Mouse (Mus musculus): ENCODE data around the gene Phlda3.

Gene Phlda3

DNA sequence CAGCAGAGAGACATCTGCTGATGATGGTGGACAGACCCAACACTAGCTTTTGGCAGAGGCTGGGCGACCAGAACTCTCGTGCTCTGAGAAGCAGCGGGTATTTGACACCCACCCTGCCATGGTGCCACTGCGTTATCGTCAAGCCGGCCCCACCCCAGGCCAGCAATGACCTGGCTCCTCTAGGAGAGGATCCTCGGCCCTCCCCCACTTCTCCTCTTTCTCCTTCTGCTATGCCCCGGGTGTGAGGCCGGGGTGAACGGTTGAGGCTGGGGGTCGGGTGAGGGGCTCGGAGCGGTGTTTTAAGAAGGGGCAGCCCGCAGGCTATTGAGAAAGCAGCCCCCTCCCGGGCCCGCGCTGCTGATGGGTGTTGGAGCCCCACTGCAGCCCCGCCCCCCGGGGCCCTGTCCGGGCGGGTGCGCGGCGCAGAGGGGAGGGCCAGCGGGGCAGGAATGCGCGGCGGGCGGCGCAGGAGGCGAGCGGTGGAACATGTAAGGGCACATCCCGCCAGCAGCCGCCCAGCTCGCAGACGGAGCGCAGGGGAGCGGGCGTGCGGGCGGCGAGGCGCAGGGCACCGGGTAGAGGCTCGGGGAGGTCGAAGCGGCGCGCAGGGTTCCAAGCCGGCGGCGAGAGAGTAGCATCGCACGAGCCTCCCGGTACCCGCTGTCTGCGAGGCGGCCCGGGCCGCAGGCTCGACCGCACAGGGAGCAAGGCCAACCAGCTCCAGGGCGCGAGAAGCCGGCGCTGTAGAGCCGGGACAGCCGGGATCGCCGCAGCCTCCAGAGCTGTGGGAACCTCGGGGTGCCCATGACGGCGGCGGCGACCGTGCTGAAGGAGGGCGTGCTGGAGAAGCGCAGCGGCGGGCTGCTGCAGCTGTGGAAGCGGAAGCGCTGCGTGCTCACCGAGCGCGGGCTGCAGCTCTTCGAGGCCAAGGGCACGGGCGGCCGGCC, at the start of gene Phlda3:
Phlda3 (plus strand) TSS at position 475 of the 947 bp plus-strand sequence.
- DNase-seq (ENCODE audit: low read depth) = peak; percentile 57

DNA sequence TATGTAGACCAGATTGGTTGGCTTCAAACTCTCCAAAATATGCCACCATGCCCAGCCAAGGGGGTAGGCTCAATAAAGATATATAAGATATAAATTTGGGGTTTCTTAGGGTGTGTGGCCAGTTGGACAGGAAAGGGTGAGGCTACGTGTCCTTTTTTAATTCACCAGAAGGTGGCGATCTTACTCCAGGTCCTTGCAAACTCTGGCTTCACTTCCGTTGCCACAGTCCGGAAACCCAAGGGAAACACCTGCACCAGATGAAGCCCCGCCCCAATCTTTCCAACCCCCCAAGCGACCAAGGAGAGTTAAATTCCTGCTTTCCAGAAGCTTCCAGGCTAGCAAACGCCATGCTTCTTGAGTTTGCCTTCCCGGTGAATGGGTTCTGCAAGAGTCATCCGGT, 46.4 kb upstream of the Phlda3 start:
- peak; percentile 94 for DNase-seq (ENCODE audit: low read depth)

DNA sequence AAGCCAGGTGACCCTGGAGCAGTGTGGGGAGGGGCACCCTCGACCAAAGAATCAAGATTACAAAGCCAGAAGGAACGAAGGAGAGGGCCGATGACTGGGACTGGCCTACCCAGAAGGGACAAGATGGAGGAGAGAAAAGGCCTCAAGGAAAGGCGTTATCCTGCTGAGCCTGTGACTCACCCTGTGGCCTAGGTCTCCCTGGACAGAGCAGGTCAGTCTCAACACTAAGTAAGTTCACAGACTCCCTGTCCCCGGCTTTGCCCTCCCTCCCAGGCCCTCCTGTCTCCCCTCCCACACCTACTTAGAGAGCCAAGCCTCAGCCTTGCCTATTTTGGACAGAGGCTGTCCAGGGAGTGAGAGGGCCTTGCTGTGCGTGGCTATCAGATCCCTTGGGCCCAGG, 45.9 kb upstream of the Phlda3 start, which contains the start of gene Csrp1:
Csrp1 (plus strand) TSS at position 79 of the 400 bp plus-strand sequence.
- peak; percentile 81 for DNase-seq (ENCODE audit: low read depth)

DNA sequence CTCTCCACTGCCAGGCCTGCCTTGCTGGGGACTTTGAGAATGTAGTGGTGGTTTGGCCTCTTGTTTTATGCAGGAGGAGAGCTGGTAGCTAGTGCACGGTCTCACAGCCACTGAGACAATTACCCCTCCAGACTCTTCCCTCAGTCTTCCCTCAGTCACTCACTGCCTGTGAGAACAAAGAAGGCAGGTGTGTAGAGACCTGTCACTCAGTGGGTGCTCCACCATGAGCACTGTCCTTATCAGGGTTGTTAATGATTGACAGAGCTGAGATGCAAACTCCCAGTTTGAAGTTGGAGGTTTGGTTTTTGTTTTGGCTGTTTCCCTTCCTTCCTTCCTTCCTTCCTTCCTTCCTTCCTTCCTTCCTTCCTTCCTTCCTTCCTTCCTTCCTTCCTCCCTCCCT, 42.9 kb upstream of the Phlda3 start:
- no peak for DNase-seq (ENCODE audit: low read depth)

DNA sequence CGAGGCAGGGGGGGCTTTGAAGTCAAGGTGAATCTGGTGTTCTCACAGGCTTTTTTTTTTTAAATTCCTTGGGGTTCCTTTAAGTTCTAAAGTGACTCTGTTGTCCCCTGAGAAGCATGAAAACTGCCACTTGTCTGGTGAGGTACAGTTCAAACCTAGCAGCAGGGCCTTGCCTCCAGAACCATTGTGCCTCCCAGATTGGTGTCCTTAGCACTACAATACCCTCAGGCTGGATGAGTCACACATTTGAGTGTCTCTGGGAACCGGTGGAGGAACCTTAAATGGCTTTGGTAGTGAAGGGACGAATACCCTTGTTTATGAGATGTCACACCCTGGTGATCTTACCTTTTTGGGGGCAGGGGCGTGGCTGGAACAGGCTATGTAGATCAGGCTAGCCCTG, 41.8 kb upstream of the Phlda3 start:
- peak; percentile 58 for DNase-seq (ENCODE audit: low read depth)

DNA sequence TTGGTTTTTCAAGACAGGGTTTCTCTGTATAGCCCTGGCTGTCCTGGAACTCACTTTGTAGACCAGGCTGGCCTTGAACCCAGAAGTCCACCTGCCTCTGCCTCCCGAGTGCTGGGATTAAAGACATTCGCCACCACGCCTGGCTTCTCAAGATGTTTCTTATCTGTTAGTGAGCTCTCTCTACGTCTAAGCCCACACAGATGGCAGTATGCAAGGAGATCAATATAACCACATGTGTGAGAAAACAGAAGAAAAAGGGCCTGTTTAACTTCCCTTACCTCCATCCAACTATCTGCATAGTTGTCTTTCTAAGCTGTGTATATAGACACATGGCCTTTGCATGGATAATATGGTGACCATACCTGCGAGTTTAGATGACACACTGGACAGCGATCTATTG, 40.6 kb upstream of the Phlda3 start:
- DNase-seq (ENCODE audit: low read depth) = no peak

DNA sequence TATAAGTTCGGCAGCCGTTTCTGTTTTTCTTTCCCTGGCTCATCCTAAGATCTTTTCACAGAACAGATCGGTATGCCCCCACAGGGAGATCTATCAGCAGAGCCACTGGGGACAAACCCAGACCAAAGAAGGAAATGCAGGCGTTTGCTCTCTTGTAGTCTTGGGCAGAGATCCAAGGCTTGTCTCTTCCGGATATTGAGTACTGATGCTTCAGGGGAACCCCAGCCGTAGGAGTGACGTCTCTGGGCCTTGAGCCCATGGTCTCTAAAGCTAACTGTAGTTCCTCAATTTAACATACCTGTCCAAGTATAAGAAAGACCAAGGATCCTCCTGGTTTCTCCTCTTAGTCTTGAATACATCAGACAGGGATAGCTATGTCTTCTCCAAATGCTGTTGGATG, 40.0 kb upstream of the Phlda3 start:
- DNase-seq (ENCODE audit: low read depth) = peak; percentile 82

DNA sequence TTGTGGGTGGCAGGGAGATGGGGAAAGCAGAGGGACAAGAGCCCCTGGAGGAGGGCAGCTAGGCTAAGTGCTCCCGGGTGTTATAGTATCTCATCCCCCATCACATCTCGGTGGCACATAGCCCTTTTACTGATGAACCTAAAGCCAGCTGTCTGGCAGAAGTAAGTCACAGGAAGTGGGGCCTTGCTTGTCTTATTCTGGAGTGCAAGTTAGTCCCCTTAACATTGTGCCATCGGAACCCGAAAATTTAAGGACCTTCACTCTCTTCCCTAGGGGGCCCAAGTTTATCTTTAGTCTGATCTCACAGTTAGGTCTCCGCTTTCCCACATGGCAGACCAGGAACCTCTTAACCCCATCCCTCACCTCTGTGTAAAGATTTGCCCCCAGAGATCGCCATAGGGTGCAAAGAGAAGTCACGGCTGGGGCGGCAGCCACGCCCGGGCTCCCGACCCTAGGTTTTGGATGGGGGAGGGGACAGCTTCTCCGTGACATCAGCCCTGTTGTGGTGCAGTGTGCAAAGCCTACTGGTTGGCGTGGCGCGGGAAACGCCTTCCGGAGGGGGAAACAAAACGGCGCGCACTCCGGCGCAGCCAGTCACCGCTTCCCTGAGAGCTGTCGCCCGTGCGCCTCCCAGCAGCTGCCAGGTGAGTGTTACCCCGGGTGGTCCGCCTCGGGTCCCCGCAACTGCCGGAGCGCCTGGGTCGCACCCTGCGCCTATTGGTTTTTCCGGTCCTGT, 37.1 kb upstream of the Phlda3 start:
- DNase-seq (ENCODE audit: low read depth) = peak; percentile 91

DNA sequence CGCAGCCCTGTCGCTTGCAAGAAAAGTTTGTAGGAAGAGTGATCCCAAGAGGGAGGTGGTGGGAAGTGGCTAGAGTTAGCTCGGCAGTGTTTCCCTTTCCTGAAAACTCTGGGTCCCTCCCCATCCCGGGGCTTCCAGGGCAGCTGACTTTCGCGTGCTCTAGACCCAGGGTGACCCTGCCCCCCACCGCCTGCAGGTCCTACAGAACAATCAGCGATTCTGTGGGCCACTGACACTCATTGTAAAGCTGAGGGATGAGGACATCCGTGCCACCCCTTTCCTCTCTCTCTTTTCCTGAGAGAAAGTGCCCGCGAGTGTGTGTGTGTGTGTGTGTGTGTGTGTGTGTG, 36.6 kb upstream of the Phlda3 start:
- DNase-seq (ENCODE audit: low read depth) = no peak

DNA sequence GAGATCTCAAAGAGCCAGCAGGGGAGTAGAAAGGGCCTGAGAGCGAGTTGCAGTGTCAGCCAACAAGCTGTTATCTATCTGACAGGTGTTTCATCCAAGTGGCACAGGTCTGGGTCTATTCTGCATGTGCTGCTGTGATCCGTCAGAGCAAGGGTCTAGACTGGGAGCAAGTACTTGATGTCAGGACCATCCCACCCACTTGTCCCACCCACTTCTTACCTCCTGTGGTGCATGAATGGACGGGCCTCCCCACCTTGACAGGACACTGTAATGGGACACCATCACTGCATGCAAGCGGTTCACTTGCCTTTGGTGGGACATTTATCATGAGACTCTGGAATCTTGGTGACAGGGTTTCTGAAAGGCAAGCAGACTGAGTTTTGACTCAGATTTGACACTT, 36.1 kb upstream of the Phlda3 start:
- no peak for DNase-seq (ENCODE audit: low read depth)

DNA sequence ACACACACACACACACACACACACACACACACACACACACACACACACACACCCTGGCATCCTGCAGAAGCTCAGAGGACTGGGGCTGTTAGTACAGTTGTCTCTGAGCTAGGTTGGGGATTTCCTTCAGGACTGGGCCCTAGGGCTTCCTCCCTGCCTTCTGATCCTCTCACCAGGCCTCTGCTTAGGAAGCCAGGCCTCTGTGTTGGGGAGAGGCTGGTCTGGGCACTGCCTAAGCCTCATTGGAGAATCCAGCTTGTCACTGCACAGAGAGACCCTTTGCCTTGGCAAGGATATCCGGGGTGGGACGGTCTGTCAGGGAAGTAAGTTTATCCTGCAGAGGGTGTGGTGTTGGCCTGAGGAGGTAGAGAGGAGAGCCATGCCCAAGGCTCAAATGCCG, 35.6 kb upstream of the Phlda3 start:
- no peak for DNase-seq (ENCODE audit: low read depth)

DNA sequence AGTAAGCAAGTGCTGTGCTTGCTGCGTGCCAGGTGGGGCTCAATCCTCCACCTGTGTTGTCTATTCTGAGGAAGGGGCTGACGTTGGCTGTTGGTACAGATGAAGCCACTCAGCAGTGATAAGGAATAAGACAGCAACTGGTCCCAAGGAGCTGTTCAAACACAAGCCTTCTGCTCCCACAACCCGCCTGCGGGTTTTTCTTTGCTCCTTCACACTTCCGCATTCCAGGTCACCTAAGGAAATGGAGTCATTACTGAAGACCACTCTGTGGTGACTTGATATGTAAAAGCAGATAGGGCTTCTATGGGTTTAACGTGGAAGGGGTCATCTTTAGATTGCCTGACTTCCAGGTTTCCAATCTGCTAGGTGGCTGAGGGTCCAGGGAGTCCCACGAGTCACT, 34.5 kb upstream of the Phlda3 start:
- no peak for DNase-seq (ENCODE audit: low read depth)

DNA sequence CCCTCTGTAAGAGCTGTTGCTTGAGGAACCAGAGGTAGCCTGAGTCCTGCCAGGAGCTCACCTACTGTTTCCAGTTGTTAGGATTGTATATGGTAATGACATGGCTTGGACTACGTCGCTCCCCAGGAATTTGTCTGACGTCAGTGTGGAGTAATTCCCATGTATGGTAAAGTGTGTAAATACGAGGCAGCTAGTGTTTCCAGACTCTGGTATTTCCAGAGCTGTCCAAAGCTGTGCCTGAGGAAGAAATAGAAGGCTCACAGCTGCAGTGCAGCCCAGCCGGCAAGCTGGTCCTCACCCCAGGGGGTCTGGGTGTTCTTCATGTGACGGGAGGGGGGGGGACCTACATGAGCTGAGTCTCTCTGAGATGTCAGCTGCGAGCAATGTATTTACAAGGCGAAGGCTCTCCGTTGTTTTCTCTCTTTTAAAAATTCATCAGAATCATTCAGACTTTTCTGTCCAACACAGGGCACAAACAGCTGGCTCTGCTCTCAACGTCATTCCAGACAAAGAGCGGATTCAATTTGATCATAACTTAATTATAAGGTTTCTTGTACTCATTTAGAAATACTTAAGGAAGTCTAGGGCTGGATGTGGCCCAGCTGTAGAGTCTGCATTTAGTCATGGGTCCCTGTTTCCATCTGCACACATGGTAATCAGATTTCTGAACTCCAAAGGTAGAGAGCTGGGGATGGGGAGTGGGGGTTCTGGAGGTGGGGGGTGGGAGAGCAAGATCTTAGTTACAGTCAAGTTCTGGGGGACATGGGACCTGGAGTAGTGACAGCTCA, 33.8 kb upstream of the Phlda3 start:
- no peak for DNase-seq (ENCODE audit: low read depth)

DNA sequence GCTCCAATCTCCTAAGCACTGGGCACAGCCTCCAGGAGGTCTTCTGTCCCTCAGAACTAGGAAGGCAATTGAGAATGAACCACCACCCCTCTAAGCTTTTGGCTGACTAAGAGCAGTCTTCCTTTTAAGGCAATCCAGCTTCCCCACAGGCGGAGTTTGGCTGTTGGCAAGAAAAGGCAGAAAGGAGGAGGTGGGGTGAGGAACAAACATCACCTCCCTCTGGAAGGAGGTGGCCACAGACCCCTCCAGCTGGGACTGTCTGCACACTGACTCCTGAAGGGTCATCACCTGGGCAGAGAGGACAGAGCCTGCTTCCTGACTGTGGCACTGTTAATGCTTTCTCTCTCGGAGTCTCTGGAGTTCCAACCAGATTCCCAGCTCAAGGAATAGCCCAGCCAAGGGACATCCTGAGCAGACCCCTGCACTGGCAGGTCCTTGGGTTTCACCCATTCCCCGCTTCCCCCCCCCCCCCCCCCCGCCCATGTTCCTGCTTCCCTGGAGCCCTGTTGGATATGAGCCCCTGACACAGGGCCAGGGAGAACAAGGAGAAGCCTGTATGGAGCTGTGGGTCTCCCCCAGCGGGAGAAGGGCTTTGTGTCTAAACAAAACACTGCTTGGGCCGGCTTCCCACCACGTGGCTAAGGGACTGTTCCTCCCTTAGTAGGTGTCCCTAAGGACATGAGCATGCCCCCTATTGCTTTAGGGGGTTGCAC, 31.5 kb upstream of the Phlda3 start:
- peak; percentile 58 for DNase-seq (ENCODE audit: low read depth)

DNA sequence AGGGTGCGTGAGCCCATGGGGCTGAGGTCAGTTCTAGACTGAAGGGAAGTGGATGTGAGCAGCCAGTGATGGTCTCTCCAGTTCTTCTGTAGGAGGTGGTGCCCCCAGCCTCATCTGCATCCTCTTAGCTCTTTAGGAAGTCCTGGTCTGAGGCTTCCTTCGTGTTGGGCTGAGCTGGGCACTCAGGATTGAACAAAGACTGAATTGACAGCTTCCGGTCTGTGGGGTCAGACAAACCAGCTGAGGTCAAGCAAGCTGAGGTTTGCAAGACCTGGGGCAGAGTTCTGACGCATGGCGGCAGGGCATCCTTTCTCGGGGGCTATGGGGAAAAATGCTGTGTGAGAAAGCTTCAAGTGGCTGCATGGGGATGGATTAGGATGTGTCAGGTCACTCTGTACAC, 30.5 kb upstream of the Phlda3 start:
- no peak for DNase-seq (ENCODE audit: low read depth)

DNA sequence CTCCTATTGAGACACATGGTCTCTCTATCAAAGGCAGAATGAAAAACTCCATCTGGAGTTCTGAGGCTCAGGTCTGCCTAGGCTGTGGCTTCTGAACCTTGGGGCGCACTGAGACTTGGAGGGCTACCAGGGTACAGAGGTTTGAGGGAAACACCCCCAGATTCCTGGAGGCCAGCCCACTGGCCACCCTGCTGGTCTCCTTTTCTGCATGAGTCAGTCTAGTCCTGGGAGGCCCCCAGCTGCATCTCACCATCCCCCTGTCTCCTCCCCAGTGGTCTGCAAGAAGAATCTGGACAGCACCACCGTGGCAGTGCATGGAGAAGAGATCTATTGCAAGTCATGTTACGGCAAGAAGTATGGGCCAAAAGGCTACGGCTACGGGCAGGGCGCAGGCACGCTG, 20.9 kb upstream of the Phlda3 start:
- no peak for DNase-seq (ENCODE audit: low read depth)

DNA sequence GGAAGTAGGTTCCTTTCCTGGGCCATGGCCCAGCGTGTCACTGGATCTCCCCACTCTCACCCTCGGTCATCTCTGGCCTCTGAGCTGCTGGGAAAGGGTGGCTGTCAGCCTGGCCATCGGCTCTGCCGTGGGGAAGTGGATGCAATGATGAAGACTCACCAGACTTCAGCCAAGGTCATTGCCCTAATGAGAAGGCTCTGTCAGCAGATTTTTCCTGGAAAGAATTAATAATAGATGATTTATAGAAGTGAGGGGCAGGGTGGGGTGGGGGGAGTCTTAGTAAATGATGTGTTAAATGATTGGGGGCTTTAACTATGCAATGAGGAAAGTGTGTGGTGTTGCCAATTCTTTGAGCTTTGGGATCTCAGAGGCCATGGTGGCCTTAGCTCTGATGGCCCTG, 19.7 kb upstream of the Phlda3 start:
- DNase-seq (ENCODE audit: low read depth) = no peak

DNA sequence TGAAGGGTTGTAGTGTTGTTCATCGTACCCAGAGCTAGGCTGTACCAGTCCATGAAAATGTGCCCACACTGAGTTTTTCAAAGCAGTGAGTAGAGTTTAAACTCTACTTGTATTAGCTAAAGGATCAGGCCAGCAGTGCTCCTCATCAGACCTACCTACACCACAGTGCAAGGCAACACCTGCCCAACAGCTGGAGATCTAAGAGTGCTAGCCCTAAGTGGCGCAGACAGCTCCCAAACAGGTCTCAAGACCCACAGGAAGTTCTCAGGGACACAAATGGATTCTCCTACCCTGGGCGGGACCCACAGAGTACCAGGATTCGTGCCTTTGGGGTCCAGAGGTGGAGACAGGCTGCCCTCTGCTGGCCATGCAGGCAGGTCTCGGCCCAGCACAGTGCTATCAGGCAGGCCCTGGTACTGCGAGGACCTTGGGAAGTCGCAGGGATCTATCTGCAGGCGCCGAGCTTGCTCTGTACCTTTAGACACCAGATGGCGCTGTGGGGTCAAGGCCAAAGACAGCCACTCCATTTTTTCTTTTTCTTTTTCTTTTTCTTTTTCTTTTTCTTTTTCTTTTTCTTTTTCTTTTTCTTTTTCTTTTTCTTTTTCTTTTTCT, 13.1 kb upstream of the Phlda3 start:
- peak; percentile 96 for DNase-seq (ENCODE audit: low read depth)

DNA sequence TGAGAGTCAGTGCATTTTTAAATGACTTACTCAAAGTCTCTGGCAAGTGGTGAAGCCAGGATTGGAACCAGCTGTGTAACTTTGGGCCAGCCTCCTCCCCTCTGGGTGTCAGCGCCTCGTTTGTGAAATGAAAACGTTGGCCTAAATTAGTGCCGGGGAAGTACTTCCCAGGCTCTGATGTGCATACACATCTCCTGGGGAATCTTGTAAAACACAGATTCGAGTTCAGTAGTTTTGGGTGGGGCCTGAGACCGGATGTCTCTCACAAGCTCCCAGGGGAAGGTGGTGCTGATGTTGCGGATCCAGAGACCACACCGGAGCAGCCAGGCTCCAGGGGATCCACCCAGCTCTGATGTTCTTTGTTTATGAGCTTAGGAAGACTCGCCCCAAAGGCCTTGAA, 10.6 kb upstream of the Phlda3 start:
- no peak for DNase-seq (ENCODE audit: low read depth)

DNA sequence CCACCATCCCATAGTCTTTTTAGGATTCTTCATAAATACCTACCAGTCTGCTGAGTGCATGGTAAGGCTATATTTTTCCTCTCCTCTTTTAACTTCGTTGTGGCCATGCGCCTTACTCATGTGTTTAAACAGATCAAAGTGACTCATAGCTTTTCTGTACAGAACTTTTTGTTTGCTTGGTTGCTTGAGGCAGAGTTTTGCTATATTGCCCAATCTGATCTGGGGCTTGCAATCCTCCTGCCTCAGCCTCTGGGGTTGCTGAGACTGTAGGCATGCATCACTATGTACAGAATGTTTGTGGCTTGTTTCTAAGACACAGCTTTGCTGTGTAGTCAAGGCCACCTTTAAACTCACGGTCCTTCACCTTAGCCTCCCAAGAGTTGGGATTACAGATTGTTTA, 10.0 kb upstream of the Phlda3 start:
- peak; percentile 60 for DNase-seq (ENCODE audit: low read depth)

DNA sequence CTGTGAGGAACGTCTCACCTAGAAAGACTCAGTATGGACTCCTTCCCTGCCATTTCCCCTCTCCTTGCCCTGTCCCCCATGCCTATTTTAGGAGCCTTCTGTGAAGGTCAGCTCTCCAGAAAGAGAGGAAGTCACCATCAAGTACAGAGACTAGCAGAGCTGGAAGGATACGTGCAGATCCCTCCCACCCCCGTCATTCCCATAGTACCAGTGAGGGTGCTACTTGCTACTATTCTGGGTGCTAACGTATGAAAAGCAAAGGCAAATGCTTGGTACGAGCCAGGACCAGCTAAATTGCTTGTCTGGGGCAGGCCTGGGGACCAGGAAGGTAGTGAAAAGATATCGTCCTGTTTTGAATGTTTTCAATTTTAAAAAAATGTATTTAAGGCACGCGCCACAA, 8.6 kb upstream of the Phlda3 start:
- no peak for DNase-seq (ENCODE audit: low read depth)
